Mouse (Mus musculus) intestine, embryonic 15.5 days (tissue): ENCODE results near the gene Cmtm3. TPM values are rescaled to one million over a fixed set of nuclear protein-coding genes. Genes with fewer than 3 reads are reported as not detected.

ENCODE experiments used
- ATAC-seq: fragments of 200-750 bp; cut with Nextera tagmentation; 2 replicates; pipeline ENCODE4 v1.8.0; 2017; ENCODE audit warnings: moderate TSS enrichment, moderate library complexity
- H3K27ac ChIP-seq: fragments of 300-500 bp; sonication (generic); 2 replicates; pipeline ENCODE4 v1.5.1; 2015; ENCODE audit warnings: mild to moderate bottlenecking, inconsistent platforms
- H3K27me3 ChIP-seq: fragments of 300-500 bp; sonication (generic); replicated peaks from 2 replicates; pipeline ENCODE4 v1.6.1; 2015; ENCODE audit warnings: inconsistent platforms
- H3K36me3 ChIP-seq: fragments of 300-500 bp; sonication (generic); 2 replicates; pipeline ENCODE4 v1.6.1; 2015; ENCODE audit warnings: inconsistent platforms
- H3K4me1 ChIP-seq: fragments of 300-500 bp; sonication (generic); replicated peaks from 2 replicates; pipeline ENCODE4 v1.6.1; 2015; ENCODE audit warnings: inconsistent platforms
- H3K4me2 ChIP-seq: fragments of 300-500 bp; sonication (generic); replicated peaks from 2 replicates; pipeline ENCODE4 v1.6.1; 2015; ENCODE audit warnings: mild to moderate bottlenecking, inconsistent platforms
- H3K4me3 ChIP-seq: fragments of 300-500 bp; sonication (generic); replicated peaks from 2 replicates; pipeline ENCODE4 v1.5.1; 2015; ENCODE audit warnings: inconsistent platforms
- H3K9ac ChIP-seq: fragments of 300-500 bp; sonication (generic); 2 replicates; pipeline ENCODE4 v1.6.1; 2015; ENCODE audit warnings: inconsistent platforms
- H3K9me3 ChIP-seq: fragments of 300-500 bp; sonication (generic); 2 replicates; pipeline ENCODE4 v1.6.1; 2016; ENCODE audit warnings: inconsistent platforms
- WGBS: fragments of 180-500 bp; shearing (Covaris S2); methylation state at CpG from one replicate; pipeline ENCODE4 v1.1.7; 2015; 5-methylcytosine and 5-hydroxymethylcytosine counted together
- polyA plus RNA-seq: library from polyadenylated mRNA; unstranded; fragments of >200 nt; fragmentation: Nextera tagmentation; extraction: Ambion mirVana; gene quantifications from 2 replicates; pipeline ENCODE4 v1.2.1, GENCODE M21; 2015

The Cmtm3 gene
- polyA plus RNA-seq, 1 experiment from 2014 or later: 126 TPM

- no peak overlapping the region for H3K27ac ChIP-seq
- no peaks in the 10 kb centered on the region for H3K27me3 ChIP-seq
- no peaks in the 10 kb centered on the region for H3K36me3 ChIP-seq
- no peak overlapping the region for H3K4me2 ChIP-seq
- no peak overlapping the region for H3K9ac ChIP-seq
- no peak overlapping the region for H3K4me3 ChIP-seq
- no peaks in the 10 kb centered on the region for H3K4me1 ChIP-seq
- H3K9me3 ChIP-seq: no peaks in the 10 kb centered on the region
- no peak for ATAC-seq
- 81% methylated on average over 5 of the region's 5 CpGs for WGBS
Measured at GRCm38 (mm10) chr8:104332665-104333631, 6.3 kb upstream of the Cmtm3 start.

- Histone ChIP-seq H3K36me3 (no peaks in the 10 kb centered on the region), H3K4me2 (no peak overlapping the region), H3K4me1 (no peaks in the 10 kb centered on the region), H3K4me3 (no peak overlapping the region), H3K9me3 (no peaks in the 10 kb centered on the region), H3K9ac (no peak overlapping the region), H3K27me3 (no peaks in the 10 kb centered on the region), H3K27ac (no peak overlapping the region)
- ATAC-seq: no peak
- WGBS: 62% methylated on average over 5 of the region's 5 CpGs
Measured at GRCm38 (mm10) chr8:104333786-104334185, 5.4 kb upstream of the Cmtm3 start.

- H3K36me3 ChIP-seq: no peaks in the 10 kb centered on the region
Measured at GRCm38 (mm10) chr8:104334196-104334595, 5.0 kb upstream of the Cmtm3 start.

GRCm38 (mm10) chr8:104336806-104337205 is 2.4 kb upstream of the Cmtm3 start:
- H3K9ac ChIP-seq: no peak overlapping the region
- peaks cover 9% of the 10 kb centered on the region for H3K4me1 ChIP-seq
- H3K27ac ChIP-seq: no peak overlapping the region
- WGBS: 84% methylated on average over 1 of the region's 1 CpGs
- no peaks in the 10 kb centered on the region for H3K9me3 ChIP-seq
- no peaks in the 10 kb centered on the region for H3K27me3 ChIP-seq
- ATAC-seq: no peak
- no peak overlapping the region for H3K4me2 ChIP-seq
- H3K36me3 ChIP-seq: no peaks in the 10 kb centered on the region
- H3K4me3 ChIP-seq: no peak overlapping the region

More at GRCm38 (mm10) chr8:104334196-104334595, 5.0 kb upstream of the Cmtm3 start:
- no peak overlapping the region for H3K4me2 ChIP-seq
- H3K4me1 ChIP-seq: peaks cover under 1% of the 10 kb centered on the region; the same call in 1 of the 2 replicates
- no peaks in the 10 kb centered on the region for H3K27me3 ChIP-seq
- H3K9me3 ChIP-seq: no peaks in the 10 kb centered on the region
- H3K27ac ChIP-seq: no peak overlapping the region
- WGBS: 74% methylated on average over 1 of the region's 1 CpGs
- H3K9ac ChIP-seq: no peak overlapping the region
- ATAC-seq: no peak
- no peak overlapping the region for H3K4me3 ChIP-seq

GRCm38 (mm10) chr8:104337890-104338289 is 1.3 kb upstream of the Cmtm3 start:
- no peak for ATAC-seq
- no peak overlapping the region for H3K27ac ChIP-seq

GRCm38 (mm10) chr8:104339983-104340232 is 698 bp downstream of the Cmtm3 start:
- Histone ChIP-seq H3K9me3 (no peaks in the 10 kb centered on the region), H3K27me3 (no peaks in the 10 kb centered on the region), H3K27ac (peak overlapping the region; percentile 91), H3K36me3 (no peaks in the 10 kb centered on the region), H3K4me1 (peaks cover 19% of the 10 kb centered on the region), H3K4me2 (peak overlapping the region; percentile 66), H3K4me3 (peak overlapping the region; percentile 76), H3K9ac (peak overlapping the region; percentile 89)
- ATAC-seq: no peak
- 2% methylated on average over 6 of the region's 6 CpGs for WGBS

More at GRCm38 (mm10) chr8:104337890-104338289, 1.3 kb upstream of the Cmtm3 start:
- H3K27me3 ChIP-seq: no peaks in the 10 kb centered on the region
- no peaks in the 10 kb centered on the region for H3K9me3 ChIP-seq
- no peak overlapping the region for H3K9ac ChIP-seq
- WGBS: 63% methylated on average over 3 of the region's 3 CpGs
- H3K4me1 ChIP-seq: peaks cover 11% of the 10 kb centered on the region
- no peak overlapping the region for H3K4me3 ChIP-seq
- no peak overlapping the region for H3K4me2 ChIP-seq
- no peaks in the 10 kb centered on the region for H3K36me3 ChIP-seq

GRCm38 (mm10) chr8:104340233-104341105 is 1.3 kb downstream of the Cmtm3 start:
- Histone ChIP-seq H3K4me1 (peaks cover 19% of the 10 kb centered on the region), H3K9ac (peak overlapping the region; percentile 89), H3K36me3 (0 out of 2 replicates have a peak, but pooled peaks cover 2% of the 10 kb centered on the region), H3K9me3 (no peaks in the 10 kb centered on the region), H3K4me2 (peak overlapping the region; percentile 66), H3K27me3 (no peaks in the 10 kb centered on the region), H3K4me3 (peak overlapping the region; percentile 76), H3K27ac (peak overlapping the region; percentile 91)
- WGBS: under 1% methylated on average over 47 of the region's 54 CpGs
- peak; percentile 81 for ATAC-seq

- peak; percentile 81 for ATAC-seq
- 0 out of 2 replicates have a peak, but pooled peaks cover 5% of the 10 kb centered on the region for H3K36me3 ChIP-seq
- under 1% methylated on average over 24 of the region's 24 CpGs for WGBS
- H3K27me3 ChIP-seq: no peaks in the 10 kb centered on the region
- H3K9me3 ChIP-seq: no peaks in the 10 kb centered on the region
- peaks cover 19% of the 10 kb centered on the region for H3K4me1 ChIP-seq
- peak overlapping the region; percentile 66 for H3K4me2 ChIP-seq
- H3K4me3 ChIP-seq: peak overlapping the region; percentile 76
- H3K9ac ChIP-seq: peak overlapping the region; percentile 89
- peak overlapping the region; percentile 91 for H3K27ac ChIP-seq
Measured at GRCm38 (mm10) chr8:104341106-104341561, 1.9 kb downstream of the Cmtm3 start.

GRCm38 (mm10) chr8:104341678-104342077 is 2.5 kb downstream of the Cmtm3 start:
- WGBS: 45% methylated on average over 6 of the region's 6 CpGs

GRCm38 (mm10) chr8:104342426-104342825 is 3.2 kb downstream of the Cmtm3 start:
- Histone ChIP-seq H3K27me3 (no peaks in the 10 kb centered on the region), H3K9ac (no peak overlapping the region), H3K4me2 (no peak overlapping the region), H3K9me3 (no peaks in the 10 kb centered on the region), H3K27ac (no peak overlapping the region), H3K36me3 (peaks cover 5% of the 10 kb centered on the region; the same call in 1 of the 2 replicates), H3K4me3 (no peak overlapping the region), H3K4me1 (peaks cover 19% of the 10 kb centered on the region)
- WGBS: 73% methylated on average over 5 of the region's 5 CpGs
- ATAC-seq: no peak

More at GRCm38 (mm10) chr8:104341678-104342077, 2.5 kb downstream of the Cmtm3 start:
- Histone ChIP-seq H3K36me3 (peaks cover 5% of the 10 kb centered on the region; the same call in 1 of the 2 replicates), H3K4me3 (peak overlapping the region; percentile 76), H3K9ac (peak overlapping the region; percentile 89; the same call in 1 of the 2 replicates), H3K4me2 (peak overlapping the region; percentile 66), H3K9me3 (no peaks in the 10 kb centered on the region), H3K27ac (peak overlapping the region; percentile 91; the same call in 1 of the 2 replicates), H3K4me1 (peaks cover 19% of the 10 kb centered on the region), H3K27me3 (no peaks in the 10 kb centered on the region)
- no peak for ATAC-seq

GRCm38 (mm10) chr8:104343957-104344356 is 4.7 kb downstream of the Cmtm3 start:
- no peaks in the 10 kb centered on the region for H3K27me3 ChIP-seq
- no peaks in the 10 kb centered on the region for H3K9me3 ChIP-seq
- no peak overlapping the region for H3K27ac ChIP-seq
- peak; percentile 46; the same call in 1 of the 2 replicates for ATAC-seq
- peaks cover 19% of the 10 kb centered on the region for H3K4me1 ChIP-seq
- 13% methylated on average over 7 of the region's 7 CpGs for WGBS
- no peak overlapping the region for H3K4me2 ChIP-seq
- H3K9ac ChIP-seq: 0 out of 2 replicates have a peak overlapping the region, but pooled peaks have one; percentile 10
- peaks cover 8% of the 10 kb centered on the region; the same call in 1 of the 2 replicates for H3K36me3 ChIP-seq
- H3K4me3 ChIP-seq: no peak overlapping the region

- Histone ChIP-seq H3K27ac (no peak overlapping the region), H3K27me3 (no peaks in the 10 kb centered on the region), H3K9ac (no peak overlapping the region), H3K9me3 (no peaks in the 10 kb centered on the region), H3K36me3 (peaks cover 8% of the 10 kb centered on the region; the same call in 1 of the 2 replicates), H3K4me1 (peaks cover 15% of the 10 kb centered on the region), H3K4me2 (no peak overlapping the region), H3K4me3 (no peak overlapping the region)
- no peak for ATAC-seq
- 93% methylated on average over 5 of the region's 5 CpGs for WGBS
Measured at GRCm38 (mm10) chr8:104344622-104345021, 5.4 kb downstream of the Cmtm3 start.
